Mouse (Mus musculus) liver, embryonic 12.5 days (tissue): Measurements from ENCODE around the gene Gabrd. TPM values are rescaled to one million over a fixed set of nuclear protein-coding genes. Genes with fewer than 3 reads are reported as not detected.

ENCODE experiments used
- ATAC-seq: fragments of 200-750 bp; cut with Nextera tagmentation; 2 replicates; pipeline ENCODE4 v1.8.0; 2017; ENCODE audit warnings: moderate number of reproducible peaks, mild to moderate bottlenecking, moderate library complexity
- H3K27ac ChIP-seq: fragments of 300-500 bp; sonication (generic); 2 replicates; pipeline ENCODE4 v1.5.1; 2016; ENCODE audit warnings: mild to moderate bottlenecking
- H3K27me3 ChIP-seq: fragments of 300-500 bp; sonication (generic); replicated peaks from 2 replicates; pipeline ENCODE4 v1.6.1; 2016; ENCODE audit warnings: mild to moderate bottlenecking, moderate library complexity
- H3K36me3 ChIP-seq: fragments of 300-500 bp; sonication (generic); 2 replicates; pipeline ENCODE4 v1.6.1; 2016; ENCODE audit warnings: mild to moderate bottlenecking, moderate library complexity
- H3K4me1 ChIP-seq: fragments of 300-500 bp; sonication (generic); 2 replicates; pipeline ENCODE4 v1.6.1; 2016
- H3K4me2 ChIP-seq: fragments of 300-500 bp; sonication (generic); 2 replicates; pipeline ENCODE4 v1.6.1; 2016; ENCODE audit warnings: mild to moderate bottlenecking, moderate library complexity
- H3K4me3 ChIP-seq: fragments of 300-500 bp; sonication (generic); 2 replicates; pipeline ENCODE4 v1.5.1; 2016; ENCODE audit warnings: mild to moderate bottlenecking, moderate library complexity
- H3K9ac ChIP-seq: fragments of 300-500 bp; sonication (generic); 2 replicates; pipeline ENCODE4 v1.6.1; 2016; ENCODE audit warnings: mild to moderate bottlenecking, moderate library complexity
- H3K9me3 ChIP-seq: fragments of 300-500 bp; sonication (generic); replicated peaks from 2 replicates; pipeline ENCODE4 v1.6.1; 2016; ENCODE audit warnings: mild to moderate bottlenecking, moderate library complexity
- WGBS: fragments of 180-500 bp; shearing (Covaris S2); methylation state at CpG from one replicate; pipeline ENCODE4 v1.1.7; 2016; ENCODE audit not compliant: insufficient replicate concordance; 5-methylcytosine and 5-hydroxymethylcytosine counted together
- polyA plus RNA-seq: library from polyadenylated mRNA; unstranded; fragments of >200 nt; fragmentation: Nextera tagmentation; extraction: Ambion mirVana; gene quantifications from 2 replicates; pipeline ENCODE4 v1.2.1, GENCODE M21; 2016

Gabrd gene
- polyA plus RNA-seq, 1 experiment from 2014 or later, result not detected

- Histone ChIP-seq H3K27ac (no peak overlapping the region), H3K9me3 (no peaks in the 10 kb centered on the region), H3K4me3 (no peak overlapping the region), H3K36me3 (no peaks in the 10 kb centered on the region), H3K27me3 (peaks cover 60% of the 10 kb centered on the region), H3K9ac (no peak overlapping the region), H3K4me1 (no peaks in the 10 kb centered on the region), H3K4me2 (no peak overlapping the region)
- WGBS, result 68% methylated on average over 10 of the region's 10 CpGs
- no peak for ATAC-seq
Measured at GRCm38 (mm10) chr4:155356354-155356753, 41.6 kb downstream of the Gabrd start.

DNA sequence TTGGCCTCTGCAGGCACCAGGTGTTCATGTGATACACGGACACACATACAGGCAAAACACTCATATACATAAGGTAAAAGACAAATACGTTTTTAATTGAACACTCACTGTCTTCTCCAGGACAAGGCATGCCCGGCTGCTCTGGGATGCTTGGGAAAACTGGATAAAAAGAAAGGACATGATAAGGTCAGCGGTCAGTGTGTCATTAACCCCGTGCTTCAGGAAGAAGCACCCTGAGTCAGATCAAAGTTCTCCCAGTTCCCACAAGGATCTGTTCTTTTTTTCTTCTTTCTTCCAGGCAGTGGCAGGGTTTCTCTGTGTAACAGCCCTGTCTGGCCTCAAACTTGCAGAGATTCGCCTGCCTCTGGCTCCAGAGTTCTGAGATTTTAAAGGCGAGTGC is 43.4 kb downstream of the Gabrd start:
- no peak for ATAC-seq
- H3K27me3 ChIP-seq, result peaks cover 42% of the 10 kb centered on the region
- H3K4me2 ChIP-seq, result no peak overlapping the region
- H3K4me3 ChIP-seq, result no peak overlapping the region
- H3K9ac ChIP-seq, result no peak overlapping the region
- WGBS, result 52% methylated on average over 7 of the region's 7 CpGs
- H3K9me3 ChIP-seq, result no peaks in the 10 kb centered on the region
- no peaks in the 10 kb centered on the region for H3K4me1 ChIP-seq
- no peaks in the 10 kb centered on the region for H3K36me3 ChIP-seq
- H3K27ac ChIP-seq, result no peak overlapping the region

GRCm38 (mm10) chr4:155354035-155354434 is 43.9 kb downstream of the Gabrd start:
- ATAC-seq, result no peak
- no peak overlapping the region for H3K4me2 ChIP-seq
- H3K36me3 ChIP-seq, result no peaks in the 10 kb centered on the region
- no peak overlapping the region for H3K9ac ChIP-seq
- H3K27me3 ChIP-seq, result peaks cover 41% of the 10 kb centered on the region
- 35% methylated on average over 6 of the region's 6 CpGs for WGBS
- H3K9me3 ChIP-seq, result no peaks in the 10 kb centered on the region
- H3K4me3 ChIP-seq, result no peak overlapping the region
- H3K4me1 ChIP-seq, result no peaks in the 10 kb centered on the region
- H3K27ac ChIP-seq, result no peak overlapping the region

DNA sequence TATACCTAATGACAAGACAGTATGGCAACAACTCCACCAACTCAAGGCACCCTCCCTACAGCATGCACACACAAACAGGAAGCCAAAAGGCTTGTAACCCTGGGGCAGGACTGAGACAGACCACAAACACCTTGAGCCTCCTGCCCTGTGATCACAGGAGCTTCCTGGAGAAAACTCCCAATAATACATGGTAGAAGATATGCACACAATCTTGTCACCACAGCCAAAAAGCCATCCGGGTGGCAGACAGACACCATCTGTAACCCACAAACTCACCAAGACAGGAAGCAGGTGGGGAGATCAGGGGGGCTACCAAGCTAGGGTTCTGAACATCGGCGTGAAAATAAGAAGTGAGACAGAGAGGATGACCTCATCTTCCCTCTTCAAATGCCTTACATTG is 45.3 kb downstream of the Gabrd start:
- peaks cover 39% of the 10 kb centered on the region; the same call in 1 of the 2 replicates for H3K27me3 ChIP-seq
- ATAC-seq, result no peak
- no peak overlapping the region for H3K27ac ChIP-seq
- no peaks in the 10 kb centered on the region for H3K4me1 ChIP-seq
- H3K4me2 ChIP-seq, result no peak overlapping the region
- no peak overlapping the region for H3K9ac ChIP-seq
- no peak overlapping the region for H3K4me3 ChIP-seq
- 29% methylated on average over 3 of the region's 3 CpGs for WGBS
- H3K36me3 ChIP-seq, result no peaks in the 10 kb centered on the region
- no peaks in the 10 kb centered on the region for H3K9me3 ChIP-seq

DNA sequence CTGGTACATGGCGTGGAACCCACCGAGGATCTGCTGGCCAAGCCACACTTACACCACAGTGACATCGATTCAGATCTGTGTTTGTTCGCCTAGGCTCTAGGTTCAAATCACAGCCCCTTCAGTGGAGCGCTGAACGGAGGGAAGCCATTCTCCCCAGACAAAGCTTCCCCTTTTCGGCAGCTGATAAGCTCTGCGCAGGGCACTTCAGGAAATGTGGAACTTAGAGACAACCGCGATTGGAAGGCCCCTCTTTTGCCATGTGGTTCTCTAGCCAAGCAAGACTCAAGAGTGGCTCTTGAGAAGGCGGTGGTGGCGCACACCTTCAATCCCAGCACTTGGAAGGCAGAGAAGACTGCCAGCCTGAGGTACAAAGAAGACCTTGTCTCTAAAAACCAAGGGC is 51.6 kb downstream of the Gabrd start:
- Histone ChIP-seq H3K4me3 (no peak overlapping the region), H3K27me3 (peaks cover 64% of the 10 kb centered on the region), H3K4me2 (no peak overlapping the region), H3K4me1 (peaks cover 9% of the 10 kb centered on the region; the same call in 1 of the 2 replicates), H3K36me3 (no peaks in the 10 kb centered on the region), H3K9ac (no peak overlapping the region), H3K9me3 (no peaks in the 10 kb centered on the region), H3K27ac (no peak overlapping the region)
- ATAC-seq, result no peak
- WGBS, result 27% methylated on average over 12 of the region's 12 CpGs

- 5% methylated on average over 16 of the region's 16 CpGs for WGBS
Measured at GRCm38 (mm10) chr4:155345608-155345953, 52.3 kb downstream of the Gabrd start.

GRCm38 (mm10) chr4:155344716-155345607 is 53.0 kb downstream of the Gabrd start:
- no peak overlapping the region for H3K9ac ChIP-seq
- WGBS, result 15% methylated on average over 47 of the region's 47 CpGs
- peaks cover 69% of the 10 kb centered on the region for H3K27me3 ChIP-seq
- H3K4me3 ChIP-seq, result peak overlapping the region; percentile 36
- H3K4me1 ChIP-seq, result peaks cover 9% of the 10 kb centered on the region; the same call in 1 of the 2 replicates
- no peak for ATAC-seq
- no peaks in the 10 kb centered on the region for H3K36me3 ChIP-seq
- no peaks in the 10 kb centered on the region for H3K9me3 ChIP-seq
- peak overlapping the region; percentile 47 for H3K4me2 ChIP-seq
- H3K27ac ChIP-seq, result no peak overlapping the region

More at GRCm38 (mm10) chr4:155345608-155345953, 52.3 kb downstream of the Gabrd start:
- H3K27ac ChIP-seq, result no peak overlapping the region
- H3K9me3 ChIP-seq, result no peaks in the 10 kb centered on the region
- ATAC-seq, result 0 out of 2 replicates have a peak, but pooled peaks have one; percentile 27
- peak overlapping the region; percentile 36 for H3K4me3 ChIP-seq
- no peak overlapping the region for H3K9ac ChIP-seq
- peak overlapping the region; percentile 47 for H3K4me2 ChIP-seq
- H3K36me3 ChIP-seq, result no peaks in the 10 kb centered on the region
- peaks cover 64% of the 10 kb centered on the region for H3K27me3 ChIP-seq
- H3K4me1 ChIP-seq, result peaks cover 9% of the 10 kb centered on the region; the same call in 1 of the 2 replicates

- Histone ChIP-seq H3K36me3 (no peaks in the 10 kb centered on the region), H3K4me2 (no peak overlapping the region), H3K4me3 (no peak overlapping the region), H3K4me1 (peaks cover 9% of the 10 kb centered on the region; the same call in 1 of the 2 replicates), H3K27me3 (peaks cover 74% of the 10 kb centered on the region), H3K9ac (no peak overlapping the region), H3K27ac (no peak overlapping the region), H3K9me3 (no peaks in the 10 kb centered on the region)
- 43% methylated on average over 3 of the region's 3 CpGs for WGBS
- ATAC-seq, result no peak
Measured at GRCm38 (mm10) chr4:155344299-155344600, 53.7 kb downstream of the Gabrd start.

GRCm38 (mm10) chr4:155343415-155344298 is 54.3 kb downstream of the Gabrd start:
- H3K9me3 ChIP-seq, result no peaks in the 10 kb centered on the region
- no peak for ATAC-seq
- WGBS, result 59% methylated on average over 14 of the region's 14 CpGs

DNA sequence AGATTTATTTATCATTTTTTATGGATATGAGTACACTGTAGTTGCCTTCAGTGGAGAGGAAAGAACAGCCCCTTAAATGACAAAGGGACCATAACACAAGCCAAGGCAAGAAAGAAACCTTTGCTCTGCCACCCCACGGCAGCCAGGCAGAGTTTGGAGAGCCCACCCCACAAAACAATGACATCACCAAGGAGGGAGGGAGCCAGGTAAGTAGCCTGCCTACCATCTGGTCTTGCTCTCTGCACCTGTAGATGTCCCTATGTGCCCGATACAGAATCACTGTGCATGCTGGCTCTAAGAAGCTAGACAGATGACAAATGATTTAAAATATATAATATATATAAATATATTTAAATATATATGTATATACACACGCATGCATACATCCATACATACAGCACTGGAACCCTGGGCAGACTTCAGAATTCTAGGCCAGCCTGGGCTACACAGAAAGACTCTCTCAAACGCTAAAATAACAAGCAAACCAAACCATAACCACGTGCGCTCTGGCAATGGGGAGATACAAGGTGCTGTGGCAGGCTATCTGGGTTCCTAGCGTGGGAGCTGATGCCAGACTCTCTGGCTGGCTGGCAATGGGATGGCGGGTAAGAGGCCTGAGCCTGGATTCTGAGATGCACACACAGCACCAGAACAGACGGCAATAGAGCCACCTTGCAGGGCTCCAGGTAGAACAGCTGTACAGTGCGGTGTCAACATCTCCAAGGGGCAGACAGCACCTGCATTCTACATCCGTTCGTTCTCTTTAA is 61.4 kb downstream of the Gabrd start:
- Histone ChIP-seq H3K4me3 (no peak overlapping the region), H3K4me1 (no peaks in the 10 kb centered on the region), H3K27ac (no peak overlapping the region), H3K36me3 (no peaks in the 10 kb centered on the region), H3K27me3 (peaks cover 17% of the 10 kb centered on the region; the same call in 1 of the 2 replicates), H3K9ac (no peak overlapping the region), H3K9me3 (no peaks in the 10 kb centered on the region), H3K4me2 (no peak overlapping the region)
- 71% methylated on average over 12 of the region's 12 CpGs for WGBS
- ATAC-seq, result no peak

More at GRCm38 (mm10) chr4:155343415-155344298, 54.3 kb downstream of the Gabrd start:
- peaks cover 70% of the 10 kb centered on the region for H3K27me3 ChIP-seq
- H3K4me1 ChIP-seq, result peaks cover 9% of the 10 kb centered on the region; the same call in 1 of the 2 replicates
- no peaks in the 10 kb centered on the region for H3K36me3 ChIP-seq
- no peak overlapping the region for H3K27ac ChIP-seq
- no peak overlapping the region for H3K4me3 ChIP-seq
- H3K4me2 ChIP-seq, result no peak overlapping the region
- no peak overlapping the region for H3K9ac ChIP-seq
